Mouse (Mus musculus) hindbrain, postnatal 0 days (tissue): ENCODE measurements at regions not wholly inside any gene's neighbourhood (a gene's known extent, or its start where the extent isn't known, plus 50 kb on each side); places are given as distances from the start of the nearest gene placed in this dataset.

ENCODE experiments used
- ATAC-seq: fragments of 200-750 bp; cut with Nextera tagmentation; 2 replicates; pipeline ENCODE4 v1.8.0; 2017; ENCODE audit warnings: mild to moderate bottlenecking, moderate TSS enrichment, moderate library complexity
- DNase-seq: peaks from one replicate; pipeline ENCODE4 v3.0.0-alpha.2; 2015; ENCODE audit warnings: low spot score
- H3K27ac ChIP-seq: fragments of 300-500 bp; sonication (generic); 2 replicates; pipeline ENCODE4 v1.5.1; 2014; ENCODE audit warnings: mild to moderate bottlenecking
- H3K27me3 ChIP-seq: fragments of 300-500 bp; sonication (generic); 2 replicates; pipeline ENCODE4 v1.6.1; 2014; ENCODE audit warnings: low read length, mixed read lengths; ENCODE audit not compliant: insufficient read depth
- H3K36me3 ChIP-seq: fragments of 300-500 bp; sonication (generic); 2 replicates; pipeline ENCODE4 v1.6.1; 2014; ENCODE audit warnings: low read length, mixed read lengths; ENCODE audit not compliant: insufficient read depth
- H3K4me1 ChIP-seq: fragments of 300-500 bp; sonication (generic); 2 replicates; pipeline ENCODE4 v1.6.1; 2014; ENCODE audit warnings: antibody characterized with exemption, low read length, mixed read lengths; ENCODE audit not compliant: insufficient read depth
- H3K4me2 ChIP-seq: fragments of 300-500 bp; sonication (generic); 2 replicates; pipeline ENCODE4 v1.6.1; 2014; ENCODE audit warnings: low read depth, mild to moderate bottlenecking, low read length, moderate library complexity, mixed read lengths
- H3K4me3 ChIP-seq: fragments of 300-500 bp; sonication (generic); 2 replicates; pipeline ENCODE4 v1.5.1; 2014; ENCODE audit warnings: low read length
- H3K9ac ChIP-seq: fragments of 300-500 bp; sonication (generic); replicated peaks from 2 replicates; pipeline ENCODE4 v1.6.1; 2014; ENCODE audit warnings: mild to moderate bottlenecking, low read length, moderate library complexity, mixed read lengths
- H3K9me3 ChIP-seq: fragments of 300-500 bp; sonication (generic); 2 replicates; pipeline ENCODE4 v1.6.1; 2016; ENCODE audit warnings: low read length, mixed read lengths
- CTCF ChIP-seq: IDR thresholded peaks from 2 replicates; pipeline ENCODE4 v1.5.1; 2016; ENCODE audit warnings: antibody characterized with exemption, control low read depth, low read depth
- WGBS: fragments of 180-500 bp; shearing (Covaris S2); extraction: QIAGEN DNeasy Blood & Tissue Kit; methylation state at CpG from one replicate; pipeline ENCODE4 v1.1.7; 2014; 5-methylcytosine and 5-hydroxymethylcytosine counted together

DNA sequence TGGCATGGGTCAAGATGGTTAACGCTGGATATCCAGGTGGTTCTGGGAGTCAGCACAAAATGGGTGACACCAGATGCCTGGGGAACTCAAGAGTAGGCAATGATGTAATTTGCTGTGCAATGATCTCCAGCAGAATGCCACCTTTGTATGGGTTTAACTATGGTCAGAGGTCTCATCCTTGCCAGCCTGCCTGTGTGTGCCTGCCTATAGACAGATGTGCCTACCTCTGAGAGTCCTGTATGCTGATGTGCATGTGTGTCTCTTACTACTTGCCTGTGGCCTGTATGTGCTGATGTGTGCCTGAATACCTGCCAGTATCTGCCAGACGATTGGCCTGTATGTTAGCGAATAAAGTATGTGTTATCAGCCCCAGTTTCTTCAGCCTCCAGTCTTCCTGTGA lies 138.6 kb upstream of the Palmd start:
- Histone ChIP-seq H3K9ac (no peak overlapping the region), H3K4me2 (no peak overlapping the region), H3K27me3 (no peaks in the 10 kb centered on the region), H3K4me1 (no peaks in the 10 kb centered on the region), H3K36me3 (no peaks in the 10 kb centered on the region), H3K4me3 (no peak overlapping the region), H3K27ac (no peak overlapping the region), H3K9me3 (no peaks in the 10 kb centered on the region)
- WGBS = 91% methylated on average over 3 of the region's 3 CpGs
- no peak for DNase-seq
- no peak for TF ChIP-seq CTCF
- ATAC-seq = no peak

DNA sequence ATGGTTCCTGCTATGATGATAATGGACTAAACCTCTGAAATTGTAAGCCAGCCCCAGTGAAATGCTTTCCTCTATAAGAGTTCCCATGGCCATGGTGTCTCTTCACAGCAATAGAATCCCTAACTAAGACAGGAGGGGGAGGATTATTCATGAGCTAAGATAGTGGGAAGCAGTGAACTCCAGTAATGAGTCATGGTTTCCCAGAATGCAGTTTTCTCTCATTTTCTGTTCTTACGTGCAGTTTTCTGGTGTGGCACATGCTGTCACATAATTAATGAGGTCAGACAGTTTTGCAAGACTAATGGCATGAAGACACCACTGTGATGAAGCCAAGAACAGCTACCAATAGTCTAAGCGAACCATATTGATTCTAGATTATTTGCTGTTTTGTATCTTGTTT lies 118.9 kb upstream of the Palmd start:
- 72% methylated on average over 2 of the region's 2 CpGs for WGBS
- no peaks in the 10 kb centered on the region for H3K4me1 ChIP-seq

DNA sequence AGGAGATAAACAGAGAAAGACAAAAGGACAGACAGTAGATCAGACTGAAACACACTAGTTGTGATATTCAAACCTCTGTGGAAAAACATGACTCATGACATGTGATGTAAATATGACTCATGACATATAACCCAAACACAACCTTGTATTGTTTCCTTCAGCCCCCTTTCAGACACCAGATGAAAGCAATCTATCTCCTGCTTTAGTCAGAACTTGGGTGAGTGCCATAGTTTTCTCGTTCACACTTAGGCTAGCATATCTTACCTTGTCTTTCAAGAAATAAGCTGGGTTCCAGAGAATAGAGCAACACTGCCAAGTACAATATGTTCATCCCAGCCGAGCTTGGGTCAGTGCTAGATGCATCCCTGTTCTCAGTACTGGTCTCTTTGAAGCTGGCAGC lies 107.9 kb upstream of the Palmd start:
- no peak for DNase-seq
- H3K27me3 ChIP-seq = no peaks in the 10 kb centered on the region
- 51% methylated on average over 2 of the region's 2 CpGs for WGBS
- no peaks in the 10 kb centered on the region for H3K4me1 ChIP-seq
- no peaks in the 10 kb centered on the region for H3K9me3 ChIP-seq
- no peaks in the 10 kb centered on the region for H3K36me3 ChIP-seq
- TF ChIP-seq CTCF = no peak
- ATAC-seq = no peak
- no peak overlapping the region for H3K9ac ChIP-seq
- no peak overlapping the region for H3K4me3 ChIP-seq
- no peak overlapping the region for H3K27ac ChIP-seq
- H3K4me2 ChIP-seq = no peak overlapping the region

More for the DNA sequence above, 118.9 kb upstream of the Palmd start:
- Histone ChIP-seq H3K9me3 (no peaks in the 10 kb centered on the region), H3K9ac (no peak overlapping the region), H3K4me2 (no peak overlapping the region), H3K27ac (no peak overlapping the region), H3K27me3 (no peaks in the 10 kb centered on the region), H3K4me3 (no peak overlapping the region), H3K36me3 (no peaks in the 10 kb centered on the region)
- DNase-seq (no peak), ATAC-seq (no peak)
- TF ChIP-seq CTCF = no peak

DNA sequence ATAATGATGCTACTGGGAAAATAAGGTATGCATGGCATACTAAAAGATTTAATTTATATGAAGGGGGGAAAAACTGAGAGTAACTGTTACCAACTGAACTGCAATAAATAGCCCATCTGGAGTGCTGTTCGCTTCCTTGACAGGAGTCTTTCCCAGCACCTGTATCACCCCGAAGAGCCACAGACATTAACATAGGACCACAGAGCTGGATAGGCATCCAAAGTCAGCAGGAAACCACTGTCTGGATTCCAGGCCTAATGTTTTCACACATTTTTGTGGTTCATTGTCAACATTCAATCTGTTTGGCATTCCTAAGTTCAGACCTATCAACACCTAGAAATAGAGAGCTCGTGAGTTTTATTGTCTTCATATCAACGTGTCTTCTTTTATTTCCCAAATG lies 104.6 kb upstream of the Palmd start:
- H3K9me3 ChIP-seq = no peaks in the 10 kb centered on the region
- H3K9ac ChIP-seq = no peak overlapping the region
- no peak for TF ChIP-seq CTCF
- no peaks in the 10 kb centered on the region for H3K36me3 ChIP-seq
- no peak overlapping the region for H3K27ac ChIP-seq
- H3K4me2 ChIP-seq = no peak overlapping the region
- no peak overlapping the region for H3K4me3 ChIP-seq
- WGBS = 73% methylated on average over 4 of the region's 4 CpGs
- no peaks in the 10 kb centered on the region for H3K4me1 ChIP-seq
- ATAC-seq (no peak), DNase-seq (no peak)
- no peaks in the 10 kb centered on the region for H3K27me3 ChIP-seq

DNA sequence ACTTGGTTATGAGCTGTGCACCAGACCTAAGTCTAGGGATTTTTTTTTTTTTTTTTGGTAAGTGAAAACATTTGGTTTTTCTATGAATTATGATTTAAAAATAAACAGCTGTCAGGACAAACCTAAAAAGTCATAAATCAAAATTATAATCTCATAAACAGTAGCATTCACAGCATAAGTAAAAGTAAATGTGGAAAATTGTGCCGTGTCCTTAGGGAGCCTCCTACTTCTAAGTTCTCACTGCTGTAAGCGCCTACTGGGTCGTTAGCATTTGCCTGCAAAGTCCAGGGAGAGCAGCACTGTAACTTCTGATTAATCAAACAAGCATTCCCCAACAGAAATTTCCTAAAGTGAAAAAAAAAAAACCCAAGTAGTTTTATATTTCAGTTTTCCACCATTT lies 104.2 kb upstream of the Palmd start:
- Histone ChIP-seq H3K9ac (no peak overlapping the region), H3K36me3 (no peaks in the 10 kb centered on the region), H3K4me2 (no peak overlapping the region), H3K27ac (no peak overlapping the region), H3K4me1 (no peaks in the 10 kb centered on the region), H3K27me3 (no peaks in the 10 kb centered on the region), H3K4me3 (no peak overlapping the region), H3K9me3 (no peaks in the 10 kb centered on the region)
- no peak for TF ChIP-seq CTCF
- ATAC-seq = no peak
- 60% methylated on average over 3 of the region's 3 CpGs for WGBS
- no peak for DNase-seq

DNA sequence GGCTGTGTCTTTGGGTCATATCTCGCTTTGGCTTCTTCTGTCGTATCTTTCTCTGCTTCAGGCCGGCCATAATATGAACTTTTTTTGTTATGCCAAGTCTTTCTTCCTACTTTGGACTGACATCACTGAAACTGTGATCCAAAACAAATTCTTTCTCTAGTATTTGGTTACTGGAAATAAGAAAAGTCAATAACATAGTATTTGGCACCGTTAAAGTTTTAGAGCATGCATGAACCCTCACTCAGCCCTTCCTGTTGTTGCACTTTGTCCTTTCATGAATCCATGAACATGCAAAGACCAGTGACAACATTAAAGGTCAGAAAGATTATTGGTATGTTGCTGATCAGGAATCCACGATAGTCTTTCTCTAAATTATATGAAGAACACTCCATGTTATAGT lies 103.1 kb upstream of the Palmd start:
- H3K27ac ChIP-seq = no peak overlapping the region
- H3K9me3 ChIP-seq = no peaks in the 10 kb centered on the region
- DNase-seq = no peak
- TF ChIP-seq CTCF = no peak
- H3K4me1 ChIP-seq = no peaks in the 10 kb centered on the region
- no peaks in the 10 kb centered on the region for H3K36me3 ChIP-seq
- no peak overlapping the region for H3K4me3 ChIP-seq
- no peak overlapping the region for H3K9ac ChIP-seq
- WGBS = 95% methylated on average over 5 of the region's 5 CpGs
- no peak overlapping the region for H3K4me2 ChIP-seq
- ATAC-seq = no peak
- H3K27me3 ChIP-seq = no peaks in the 10 kb centered on the region

DNA sequence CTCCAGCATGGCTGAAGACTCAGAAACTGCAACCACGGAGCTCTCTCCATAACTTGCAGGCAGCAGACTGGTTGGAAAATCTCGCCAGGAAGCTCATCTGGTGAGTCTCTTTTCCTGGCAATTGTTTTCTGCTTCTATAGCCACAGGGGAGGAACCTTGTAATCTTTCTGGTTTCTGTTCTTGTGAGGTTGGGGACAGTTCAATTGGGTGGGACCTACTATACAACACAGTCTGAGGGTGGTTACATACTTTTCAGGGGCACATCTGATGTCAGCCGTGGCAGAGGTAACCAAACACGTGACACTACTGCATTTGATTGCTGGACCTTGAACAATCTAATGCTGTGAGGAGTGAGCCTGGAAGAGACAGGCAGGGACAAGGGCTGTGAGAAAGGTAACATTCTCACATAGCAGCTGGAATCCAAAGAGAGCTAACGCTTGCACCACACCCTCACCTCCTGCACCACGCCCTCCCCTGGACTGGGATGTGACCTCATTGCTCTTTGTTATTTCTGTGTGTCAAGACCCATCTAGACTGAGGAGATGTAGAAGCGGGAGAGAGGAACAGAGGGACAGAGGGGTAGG lies 98.8 kb upstream of the Palmd start:
- Histone ChIP-seq H3K4me1 (no peaks in the 10 kb centered on the region), H3K4me3 (no peak overlapping the region), H3K27ac (no peak overlapping the region), H3K4me2 (no peak overlapping the region), H3K36me3 (no peaks in the 10 kb centered on the region), H3K27me3 (no peaks in the 10 kb centered on the region), H3K9me3 (no peaks in the 10 kb centered on the region), H3K9ac (no peak overlapping the region)
- ATAC-seq = no peak
- no peak for DNase-seq
- TF ChIP-seq CTCF = no peak
- WGBS = 71% methylated on average over 7 of the region's 7 CpGs
